Mouse (Mus musculus) small intestine, adult 10 weeks (tissue): ENCODE measurements around the gene Snai3. TPM values are rescaled to one million over a fixed set of nuclear protein-coding genes. Genes with fewer than 3 reads are reported as not detected.

Experiments
- polyA plus RNA-seq: library from polyadenylated mRNA; stranded (reverse); fragments of 350-450 nt; fragmentation: Illumina TruSeq; extraction: RNeasy Lipid Tissue Mini Kit (QIAGEN cat#74804); gene quantifications from one replicate; pipeline ENCODE4 v1.2.3, GENCODE M21; 2014; ENCODE audit warnings: low replicate concordance

Snai3 gene
- polyA plus RNA-seq, result not detected

DNA sequence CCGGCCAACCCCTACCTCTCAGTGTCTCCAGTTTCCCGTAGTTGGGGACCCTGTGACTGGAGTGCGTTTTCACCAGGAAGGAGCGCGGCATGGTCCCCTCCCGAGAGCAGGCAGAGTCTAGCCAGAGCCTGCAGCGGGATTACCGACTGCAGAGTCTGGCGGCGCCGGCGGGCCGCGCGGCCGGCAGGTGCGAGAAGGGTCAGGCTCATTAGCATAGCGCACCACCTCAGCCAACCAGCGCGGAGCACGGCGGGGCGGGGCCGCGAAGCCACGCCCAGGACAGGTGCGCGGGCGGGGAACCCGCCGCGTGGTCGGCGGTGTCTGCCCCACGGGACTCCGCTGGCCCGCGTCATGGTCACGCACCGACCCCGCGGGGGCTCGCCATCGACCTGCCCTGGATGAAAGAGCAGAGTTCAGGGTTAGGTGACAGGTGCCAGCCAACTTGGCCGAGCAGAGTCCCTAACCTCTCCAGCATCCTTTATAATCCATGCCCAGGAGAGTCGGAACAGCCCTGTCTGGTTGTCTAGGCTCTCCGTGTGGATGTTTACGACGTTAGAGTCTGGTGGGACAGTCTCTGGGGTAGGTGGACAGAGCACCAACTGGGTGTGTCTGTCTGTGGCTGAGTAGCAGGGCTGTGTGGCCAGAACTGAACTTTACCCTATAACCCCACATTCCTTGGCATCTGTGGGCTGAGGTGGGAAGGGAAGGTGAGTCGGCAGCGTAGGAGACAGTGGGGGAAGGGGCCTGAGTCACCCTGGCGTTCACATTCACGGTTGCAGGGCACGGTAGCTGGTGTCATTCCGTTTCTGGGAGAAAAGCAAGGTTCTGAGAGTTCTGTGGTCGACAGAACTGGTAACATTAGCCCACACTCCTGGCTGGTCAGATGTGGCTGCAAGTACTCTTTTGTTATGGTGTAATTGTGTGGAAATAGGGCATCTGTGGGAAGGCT, at the start of gene Snai3:
TSS of gene Snai3 (minus strand) at position 210 of the 949 bp plus-strand sequence.

GRCm38 (mm10) chr8:122475580-122476320, 15.2 kb upstream of the Snai3 start, which contains the start of the genes Rnf166 and Ctu2:
Gene Rnf166 (minus strand): TSS chr8:122476064.
Gene Ctu2 (plus strand): TSS chr8:122476143.

DNA sequence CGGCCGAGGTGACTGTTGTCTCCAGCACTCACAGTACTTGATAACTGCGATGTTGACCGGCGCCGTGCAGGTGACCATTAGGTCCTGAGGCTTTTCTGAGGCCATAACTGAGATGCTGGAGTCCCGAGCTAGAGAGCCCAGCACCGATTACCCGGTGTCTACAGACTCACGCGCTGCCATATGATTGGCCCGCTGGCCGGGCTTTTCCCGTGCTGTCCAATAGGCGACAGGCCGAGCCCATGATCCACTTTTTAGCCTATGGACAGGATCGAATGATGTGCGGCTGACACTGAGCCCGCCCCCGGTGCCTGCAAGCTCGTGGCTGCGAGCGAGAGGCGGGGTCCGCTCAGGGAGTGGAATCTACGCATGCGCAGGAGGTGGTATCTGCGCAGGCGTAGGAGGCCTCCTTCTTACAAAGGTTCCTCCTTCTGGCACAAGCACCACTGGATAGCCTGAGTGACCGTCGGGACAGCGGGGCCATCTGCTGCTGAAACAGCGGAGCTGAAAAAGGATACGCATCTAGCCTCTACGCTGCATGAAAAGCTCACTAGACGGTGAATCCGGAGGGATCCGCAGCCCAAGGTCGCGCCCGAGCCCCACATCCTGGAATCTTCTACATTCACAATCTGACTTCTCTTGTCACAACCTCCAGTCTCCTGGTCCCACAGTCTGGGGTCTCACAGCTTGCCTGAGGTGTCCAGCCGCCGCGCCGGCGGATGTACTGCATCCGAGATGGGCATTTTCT, 17.1 kb downstream of the Snai3 start, which contains the start of gene Mvd:
TSS of gene Mvd (minus strand) at position 161 of the 745 bp plus-strand sequence.

GRCm38 (mm10) chr8:122432443-122433268, 27.9 kb downstream of the Snai3 start, which contains the start of gene Cyba:
Gene Cyba (minus strand): TSS chr8:122432930.

DNA sequence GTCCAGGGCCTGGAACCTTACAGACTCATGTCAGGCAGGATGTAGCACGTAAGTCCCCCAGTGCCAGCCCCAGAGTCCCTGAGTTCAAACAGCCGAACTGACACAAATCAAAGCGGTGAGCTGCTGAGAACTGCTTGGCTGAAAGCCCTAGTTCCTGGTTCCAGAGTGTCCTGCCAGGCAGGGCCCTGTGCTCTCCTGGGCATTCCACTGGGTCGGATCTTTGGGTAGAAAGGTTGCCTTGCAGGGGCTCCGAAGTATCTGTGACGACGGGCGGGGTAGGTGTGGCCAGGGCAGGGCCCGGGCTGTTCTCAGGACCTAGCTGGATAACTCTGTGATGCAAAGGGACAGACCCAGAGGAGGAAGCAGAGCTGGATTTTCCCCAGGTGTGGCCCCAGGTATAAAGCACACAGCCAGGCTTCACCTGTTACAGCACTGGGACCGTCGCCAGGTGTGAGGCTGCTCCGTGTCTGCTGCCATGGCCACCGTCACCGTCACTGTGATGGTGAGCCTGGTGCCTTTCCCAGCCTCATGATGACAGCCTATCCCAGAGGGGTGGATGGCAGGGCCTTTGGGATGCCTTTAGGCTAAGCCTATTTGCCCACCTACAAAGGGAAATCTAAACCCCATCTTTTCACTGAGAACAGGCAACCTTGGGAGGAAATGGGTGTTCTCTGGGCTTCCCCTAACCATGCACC, 39.0 kb downstream of the Snai3 start, which contains the start of gene Il17c:
TSS of gene Il17c (plus strand) at position 645 of the 695 bp plus-strand sequence.

Other genes with a start within 250 kb of the Snai3 start
- 0.37 TPM for gene Zfpm1, start 178.6 kb downstream of the Snai3 start, polyA plus RNA-seq
- not detected for gene Trhr2, start 100.0 kb downstream of the Snai3 start, polyA plus RNA-seq
- 13.0 TPM for gene Zc3h18, start 84.1 kb downstream of the Snai3 start, polyA plus RNA-seq
- gene Il17c, start 38.7 kb downstream of the Snai3 start, polyA plus RNA-seq, result not detected
- gene Cyba, start 27.8 kb downstream of the Snai3 start, polyA plus RNA-seq, result not detected
- gene Mvd, start 17.3 kb downstream of the Snai3 start, polyA plus RNA-seq, result not detected
- gene Rnf166, start 15.3 kb upstream of the Snai3 start, polyA plus RNA-seq, result 10.5 TPM
- gene Ctu2, start 15.4 kb upstream of the Snai3 start, polyA plus RNA-seq, result not detected
- gene Piezo1, start 90.6 kb upstream of the Snai3 start, polyA plus RNA-seq, result 0.26 TPM
- 2.0 TPM for gene Cdt1, start 107.3 kb upstream of the Snai3 start, polyA plus RNA-seq
- 1.7 TPM for gene Aprt, start 116.2 kb upstream of the Snai3 start, polyA plus RNA-seq
- gene Galns, start 150.7 kb upstream of the Snai3 start, polyA plus RNA-seq, result 1.4 TPM
- 1.9 TPM for gene Trappc2l, start 150.9 kb upstream of the Snai3 start, polyA plus RNA-seq
- not detected for gene Pabpn1l, start 162.0 kb upstream of the Snai3 start, polyA plus RNA-seq
- 1.5 TPM for gene Cbfa2t3, start 238.4 kb upstream of the Snai3 start, polyA plus RNA-seq